Mouse (Mus musculus) neural tube, embryonic 13.5 days (tissue): Measurements from ENCODE around the gene Ugt1a8. TPM values are rescaled to one million over a fixed set of nuclear protein-coding genes. Genes with fewer than 3 reads are reported as not detected.

Source experiments
- ATAC-seq: fragments of 200-750 bp; cut with Nextera tagmentation; 2 replicates; pipeline ENCODE4 v1.8.0; 2017; ENCODE audit warnings: low read depth, mild to moderate bottlenecking, moderate TSS enrichment, moderate library complexity
- H3K27ac ChIP-seq: fragments of 300-500 bp; sonication (generic); replicated peaks from 2 replicates; pipeline ENCODE4 v1.5.1; 2015; ENCODE audit warnings: moderate library complexity, mild to moderate bottlenecking, inconsistent platforms
- H3K27me3 ChIP-seq: fragments of 300-500 bp; sonication (generic); 2 replicates; pipeline ENCODE4 v1.6.1; 2015; ENCODE audit warnings: mild to moderate bottlenecking, inconsistent platforms
- H3K36me3 ChIP-seq: fragments of 300-500 bp; sonication (generic); 2 replicates; pipeline ENCODE4 v1.6.1; 2015; ENCODE audit warnings: mild to moderate bottlenecking, inconsistent platforms
- H3K4me1 ChIP-seq: fragments of 300-500 bp; sonication (generic); replicated peaks from 2 replicates; pipeline ENCODE4 v1.6.1; 2015; ENCODE audit warnings: inconsistent platforms
- H3K4me2 ChIP-seq: fragments of 300-500 bp; sonication (generic); 2 replicates; pipeline ENCODE4 v1.6.1; 2015; ENCODE audit warnings: inconsistent platforms, mild to moderate bottlenecking, moderate library complexity
- H3K4me3 ChIP-seq: fragments of 300-500 bp; sonication (generic); 2 replicates; pipeline ENCODE4 v1.5.1; 2015; ENCODE audit warnings: mild to moderate bottlenecking, inconsistent platforms
- H3K9ac ChIP-seq: fragments of 300-500 bp; sonication (generic); 2 replicates; pipeline ENCODE4 v1.6.1; 2015; ENCODE audit warnings: moderate library complexity, mild to moderate bottlenecking, inconsistent platforms
- H3K9me3 ChIP-seq: fragments of 300-500 bp; sonication (generic); 2 replicates; pipeline ENCODE4 v1.6.1; 2016; ENCODE audit warnings: inconsistent platforms
- WGBS: fragments of 180-500 bp; shearing (Covaris S2); methylation state at CpG from one replicate; pipeline ENCODE4 v1.1.7; 2015; 5-methylcytosine and 5-hydroxymethylcytosine counted together
- polyA plus RNA-seq: library from polyadenylated mRNA; unstranded; fragments of >200 nt; fragmentation: Nextera tagmentation; extraction: Ambion mirVana; gene quantifications from 2 replicates; pipeline ENCODE4 v1.2.1, GENCODE M21; 2015

The Ugt1a8 gene
- polyA plus RNA-seq, 1 experiment from 2014 or later: not detected

DNA sequence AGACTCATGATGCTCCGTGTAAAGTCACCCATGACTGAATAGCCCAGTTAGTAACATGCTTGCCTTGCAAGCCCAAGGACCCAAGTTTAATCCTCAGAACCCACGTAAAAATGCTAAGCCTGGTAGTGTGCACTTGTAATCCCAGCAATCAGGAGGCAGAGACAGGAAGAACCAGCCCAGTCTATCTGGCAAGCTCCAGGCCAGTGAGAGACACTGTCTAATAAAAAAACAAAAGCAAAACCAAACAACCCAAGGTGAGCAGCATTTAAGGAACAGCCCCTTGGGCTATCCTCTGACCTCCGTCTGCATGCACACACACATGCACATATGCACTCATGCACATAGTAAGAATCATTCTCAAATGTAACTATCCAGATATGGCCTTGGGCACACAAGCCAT is 142.0 kb downstream of the Ugt1a8 start:
- H3K9me3 ChIP-seq: peaks cover 93% of the 10 kb centered on the region
- no peaks in the 10 kb centered on the region for H3K36me3 ChIP-seq
- no peaks in the 10 kb centered on the region for H3K4me1 ChIP-seq
- WGBS: 82% methylated on average over 3 of the region's 3 CpGs
- no peak overlapping the region for H3K4me3 ChIP-seq
- H3K27ac ChIP-seq: no peak overlapping the region
- H3K4me2 ChIP-seq: no peak overlapping the region
- H3K27me3 ChIP-seq: no peaks in the 10 kb centered on the region
- ATAC-seq: no peak
- no peak overlapping the region for H3K9ac ChIP-seq

DNA sequence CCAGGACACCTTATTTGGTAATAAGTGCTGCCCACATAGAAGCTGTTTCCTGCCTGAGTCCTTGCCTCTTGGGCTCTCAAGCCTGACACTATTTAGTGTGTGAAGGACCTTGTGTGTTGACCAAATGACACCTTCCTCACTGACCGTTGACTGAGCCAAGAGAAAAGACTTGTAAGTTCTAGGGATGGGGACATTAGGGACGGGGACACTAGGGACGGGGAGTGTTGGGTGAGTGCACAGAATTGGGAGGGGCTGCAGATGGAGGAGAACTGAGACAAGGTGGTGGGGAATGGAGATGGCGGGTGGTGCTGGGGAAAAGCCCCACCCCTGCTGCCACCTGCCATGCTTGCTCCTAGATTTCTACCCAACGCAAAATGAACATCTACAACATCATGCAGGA is 142.4 kb downstream of the Ugt1a8 start:
- WGBS: 87% methylated on average over 5 of the region's 5 CpGs
- Histone ChIP-seq H3K9ac (no peak overlapping the region), H3K4me1 (no peaks in the 10 kb centered on the region), H3K4me2 (no peak overlapping the region), H3K36me3 (no peaks in the 10 kb centered on the region), H3K9me3 (peaks cover 98% of the 10 kb centered on the region), H3K27me3 (no peaks in the 10 kb centered on the region), H3K27ac (no peak overlapping the region), H3K4me3 (no peak overlapping the region)
- ATAC-seq: no peak

DNA sequence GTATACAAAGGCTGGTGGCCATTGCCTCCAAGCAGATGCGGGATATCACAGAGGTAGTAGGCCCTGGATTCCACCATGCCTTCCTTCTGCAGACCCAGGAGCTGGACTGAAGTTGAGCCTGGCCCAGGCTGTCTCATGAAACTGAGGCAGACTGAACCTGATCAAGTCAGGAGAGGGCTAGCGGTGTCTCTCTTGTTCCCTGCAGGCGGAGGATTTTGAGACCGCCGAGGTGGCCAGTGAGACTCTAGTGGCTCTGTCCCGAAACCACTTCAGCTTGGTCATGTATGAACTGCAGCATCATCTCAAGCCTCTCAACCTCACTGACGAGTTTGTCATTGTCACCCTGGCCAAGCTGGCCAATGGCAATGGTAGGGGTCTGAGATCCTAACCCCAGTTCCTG is 142.8 kb downstream of the Ugt1a8 start:
- WGBS: 76% methylated on average over 7 of the region's 7 CpGs
- no peaks in the 10 kb centered on the region for H3K36me3 ChIP-seq
- H3K4me1 ChIP-seq: no peaks in the 10 kb centered on the region
- H3K4me3 ChIP-seq: no peak overlapping the region
- H3K27me3 ChIP-seq: no peaks in the 10 kb centered on the region
- H3K9me3 ChIP-seq: peaks cover 100% of the 10 kb centered on the region
- no peak overlapping the region for H3K9ac ChIP-seq
- ATAC-seq: no peak
- H3K4me2 ChIP-seq: no peak overlapping the region
- H3K27ac ChIP-seq: no peak overlapping the region

DNA sequence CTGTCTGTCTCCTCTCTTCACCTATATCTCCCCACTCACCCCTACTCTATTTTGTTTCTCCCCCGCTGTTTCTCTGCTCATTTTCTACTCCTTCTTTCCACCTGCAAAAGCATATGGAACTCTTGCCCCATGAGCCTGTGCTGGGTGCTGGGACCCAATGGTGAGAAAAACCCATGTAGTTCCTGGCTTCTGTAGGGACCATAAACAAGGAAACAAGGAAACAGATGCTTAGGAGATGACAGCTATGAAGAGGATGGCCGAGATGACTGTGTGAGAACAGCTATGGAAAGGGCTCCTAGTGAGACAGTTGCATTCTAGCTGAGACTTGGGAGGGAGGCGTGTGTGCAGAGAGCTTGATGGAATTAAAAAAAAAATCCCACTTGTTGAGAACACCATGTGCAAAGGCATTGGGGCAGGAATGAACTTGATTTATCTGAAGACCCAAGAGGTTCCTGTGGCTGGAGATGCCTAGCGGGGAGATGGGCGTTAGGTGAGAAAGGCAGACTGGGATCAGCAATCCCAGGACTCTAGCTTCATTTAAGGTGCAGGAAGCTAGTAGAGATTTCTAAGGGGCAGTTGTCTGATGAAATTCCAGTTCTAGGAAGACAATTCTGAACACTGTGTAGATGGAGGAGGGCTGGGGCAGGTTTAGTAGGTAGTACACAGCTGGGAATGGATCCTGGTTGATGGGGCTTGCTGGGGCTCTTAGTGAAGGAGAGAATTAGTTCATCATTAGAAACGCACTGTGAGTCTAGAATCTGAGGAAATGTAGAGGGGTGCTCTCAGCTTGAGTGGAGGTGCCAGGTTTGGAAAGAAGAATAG is 143.6 kb downstream of the Ugt1a8 start:
- H3K4me2 ChIP-seq: no peak overlapping the region
- WGBS: 78% methylated on average over 6 of the region's 6 CpGs
- H3K27me3 ChIP-seq: no peaks in the 10 kb centered on the region
- H3K36me3 ChIP-seq: no peaks in the 10 kb centered on the region
- no peak overlapping the region for H3K27ac ChIP-seq
- no peak overlapping the region for H3K9ac ChIP-seq
- no peaks in the 10 kb centered on the region for H3K4me1 ChIP-seq
- H3K4me3 ChIP-seq: no peak overlapping the region
- no peak for ATAC-seq
- H3K9me3 ChIP-seq: peaks cover 100% of the 10 kb centered on the region

DNA sequence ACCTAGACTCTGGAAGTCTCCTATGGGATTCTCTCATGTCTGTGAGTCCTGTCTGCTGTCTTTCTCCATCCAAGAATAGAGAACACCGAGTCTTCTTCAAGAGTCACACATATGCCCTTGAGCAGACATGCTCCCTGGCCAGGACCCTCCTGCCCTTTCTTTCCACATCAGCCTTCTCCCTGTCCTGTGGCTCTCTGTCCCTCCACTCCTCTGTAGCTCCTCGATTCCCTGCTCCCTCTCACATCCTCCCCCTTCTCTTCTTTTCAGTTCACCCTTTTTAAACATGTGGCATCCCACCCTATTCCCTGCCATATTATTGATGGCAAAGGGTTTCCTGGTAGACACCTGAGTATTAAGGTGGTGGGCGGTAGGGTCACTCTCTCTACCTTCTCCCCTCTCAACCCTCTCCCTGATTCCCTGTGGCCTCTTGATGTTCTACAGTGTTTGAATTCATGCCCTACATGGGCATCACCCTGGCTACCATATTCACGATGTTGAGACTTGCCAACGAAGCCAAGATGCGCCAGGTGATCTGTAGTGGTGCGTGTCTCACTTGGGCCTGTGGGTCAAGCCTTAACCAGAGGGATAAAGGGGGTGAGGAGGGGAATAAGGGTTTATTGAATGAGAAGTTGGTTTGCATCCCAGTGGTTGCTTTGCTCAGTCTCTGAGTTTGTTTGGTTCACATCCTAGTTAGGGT is 144.3 kb downstream of the Ugt1a8 start:
- H3K9me3 ChIP-seq: peaks cover 97% of the 10 kb centered on the region
- 69% methylated on average over 7 of the region's 7 CpGs for WGBS

DNA sequence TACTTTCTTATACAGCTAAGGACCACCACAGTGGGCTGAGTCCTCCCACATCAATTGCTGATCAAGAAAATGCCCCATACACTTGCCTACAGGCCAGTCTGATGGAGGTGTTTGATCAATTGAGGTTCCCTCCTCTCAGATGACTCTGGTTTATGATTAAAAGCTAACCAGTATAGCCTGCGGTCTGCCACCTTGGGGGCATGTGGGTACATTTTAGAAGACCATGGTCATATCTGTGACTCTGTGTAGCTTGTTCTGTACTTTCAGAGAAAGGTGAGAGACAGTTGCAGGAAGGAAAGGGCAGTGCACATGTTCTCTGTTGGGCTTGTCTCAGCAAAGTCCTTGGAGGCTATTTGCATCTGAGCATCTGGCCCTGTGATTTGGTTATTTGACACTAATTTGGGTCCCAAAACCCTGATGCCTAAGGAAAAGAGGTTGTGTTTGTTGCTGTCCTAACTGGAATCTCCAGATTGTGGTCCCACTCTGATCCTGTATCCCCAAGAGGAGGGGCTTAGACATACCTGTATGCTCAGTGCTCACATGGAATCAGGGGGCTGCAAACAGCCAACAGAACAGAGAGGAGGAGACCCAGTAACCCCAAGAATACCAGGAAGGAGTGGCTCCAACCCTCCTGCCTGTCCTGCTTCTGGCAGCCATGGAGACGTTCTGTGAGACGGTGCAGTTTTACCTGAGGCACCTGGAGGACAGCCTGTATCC is 145.2 kb downstream of the Ugt1a8 start:
- Histone ChIP-seq H3K4me2 (no peak overlapping the region), H3K9me3 (peaks cover 97% of the 10 kb centered on the region), H3K4me1 (no peaks in the 10 kb centered on the region), H3K27ac (no peak overlapping the region), H3K9ac (no peak overlapping the region), H3K4me3 (no peak overlapping the region), H3K27me3 (no peaks in the 10 kb centered on the region), H3K36me3 (no peaks in the 10 kb centered on the region)
- no peak for ATAC-seq
- 57% methylated on average over 3 of the region's 3 CpGs for WGBS

More for the DNA sequence above, 144.3 kb downstream of the Ugt1a8 start:
- Histone ChIP-seq H3K4me2 (no peak overlapping the region), H3K36me3 (no peaks in the 10 kb centered on the region), H3K9ac (no peak overlapping the region), H3K4me3 (no peak overlapping the region), H3K27me3 (no peaks in the 10 kb centered on the region), H3K27ac (no peak overlapping the region), H3K4me1 (no peaks in the 10 kb centered on the region)
- ATAC-seq: no peak

DNA sequence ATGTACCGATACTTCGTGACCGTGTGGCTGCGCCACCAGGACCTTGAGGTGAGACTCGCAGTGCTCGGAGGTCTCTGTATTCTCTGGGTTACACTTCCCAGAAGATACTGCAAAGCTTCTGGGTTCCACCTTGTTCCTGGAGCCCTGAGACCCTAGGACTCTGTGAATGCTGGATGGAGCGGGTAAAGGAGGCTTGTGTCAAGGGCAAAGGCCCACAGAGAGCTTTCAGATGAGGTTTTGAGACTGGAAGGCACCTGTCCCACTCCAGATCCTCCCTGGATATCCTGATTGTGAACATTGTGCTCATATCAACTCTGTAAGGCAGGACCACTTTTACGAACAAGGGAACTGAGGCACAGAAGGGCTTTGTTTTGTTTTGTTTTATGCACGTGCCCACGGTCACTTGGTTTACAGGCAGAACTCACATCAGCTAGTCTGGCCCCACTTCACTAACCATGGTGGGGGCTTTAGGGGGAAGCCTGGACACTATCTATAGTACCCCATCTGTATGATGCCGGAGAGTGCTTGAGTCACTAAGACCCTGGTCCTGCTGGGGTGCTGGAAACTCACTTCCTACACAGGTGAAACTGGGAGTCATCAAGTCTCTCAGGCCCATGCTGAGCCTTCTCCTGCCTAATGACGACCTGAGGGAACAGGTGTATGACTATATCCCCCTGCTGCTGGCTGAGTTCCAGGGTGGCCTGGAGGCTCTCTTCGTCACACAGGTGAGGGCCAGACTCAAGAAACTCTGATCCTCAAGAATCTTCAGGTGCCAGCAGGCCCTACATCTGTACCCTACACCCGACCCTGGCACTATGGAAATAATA is 146.0 kb downstream of the Ugt1a8 start:
- no peak overlapping the region for H3K9ac ChIP-seq
- no peak overlapping the region for H3K4me2 ChIP-seq
- H3K4me3 ChIP-seq: no peak overlapping the region
- no peaks in the 10 kb centered on the region for H3K36me3 ChIP-seq
- WGBS: 69% methylated on average over 14 of the region's 14 CpGs
- no peaks in the 10 kb centered on the region for H3K4me1 ChIP-seq
- H3K27me3 ChIP-seq: no peaks in the 10 kb centered on the region
- peaks cover 97% of the 10 kb centered on the region for H3K9me3 ChIP-seq
- H3K27ac ChIP-seq: no peak overlapping the region
- no peak for ATAC-seq

DNA sequence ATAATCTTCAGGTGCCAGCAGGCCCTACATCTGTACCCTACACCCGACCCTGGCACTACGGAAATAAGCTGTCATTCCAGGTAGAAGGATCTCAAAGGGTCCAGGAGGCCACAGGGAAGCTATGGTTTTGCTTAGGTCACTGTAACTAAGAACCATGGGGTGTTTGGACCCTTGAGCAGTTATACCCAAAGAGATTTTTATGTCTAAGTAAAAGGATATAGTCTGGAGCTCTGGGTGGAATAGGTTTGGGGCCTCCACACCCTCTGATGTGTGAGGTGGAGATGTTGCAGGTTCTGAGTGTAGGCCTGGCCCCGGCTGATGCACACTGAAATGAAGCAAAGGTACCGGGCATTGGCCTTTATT is 146.6 kb downstream of the Ugt1a8 start:
- no peaks in the 10 kb centered on the region for H3K27me3 ChIP-seq
- no peak for ATAC-seq
- H3K9me3 ChIP-seq: peaks cover 97% of the 10 kb centered on the region
- no peak overlapping the region for H3K4me2 ChIP-seq
- no peak overlapping the region for H3K27ac ChIP-seq
- no peaks in the 10 kb centered on the region for H3K4me1 ChIP-seq
- 68% methylated on average over 4 of the region's 4 CpGs for WGBS
- no peak overlapping the region for H3K4me3 ChIP-seq
- no peak overlapping the region for H3K9ac ChIP-seq
- no peaks in the 10 kb centered on the region for H3K36me3 ChIP-seq

DNA sequence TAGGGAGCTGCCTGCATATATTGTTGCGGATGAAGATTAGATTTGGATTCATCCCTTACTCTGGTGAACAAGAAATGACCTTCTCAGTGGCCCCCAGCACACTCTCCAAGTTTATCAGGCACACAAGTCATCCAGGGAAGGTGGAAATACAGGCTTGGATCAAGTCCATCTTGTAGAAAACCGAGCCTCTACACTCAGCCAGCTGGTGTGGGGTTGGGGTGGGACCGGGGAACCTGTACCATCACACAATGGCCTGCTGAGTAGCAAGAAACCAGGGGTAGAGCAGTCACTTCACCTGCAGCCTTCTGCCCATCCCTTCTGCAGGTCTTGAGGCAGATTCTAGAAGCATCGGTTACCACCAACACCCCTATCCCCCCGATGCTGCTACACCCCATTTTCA is 147.0 kb downstream of the Ugt1a8 start:
- no peak overlapping the region for H3K27ac ChIP-seq
- no peaks in the 10 kb centered on the region for H3K36me3 ChIP-seq
- H3K4me2 ChIP-seq: no peak overlapping the region
- H3K9ac ChIP-seq: no peak overlapping the region
- H3K9me3 ChIP-seq: peaks cover 97% of the 10 kb centered on the region
- H3K27me3 ChIP-seq: no peaks in the 10 kb centered on the region
- no peaks in the 10 kb centered on the region for H3K4me1 ChIP-seq
- 45% methylated on average over 5 of the region's 5 CpGs for WGBS
- ATAC-seq: no peak
- H3K4me3 ChIP-seq: no peak overlapping the region

DNA sequence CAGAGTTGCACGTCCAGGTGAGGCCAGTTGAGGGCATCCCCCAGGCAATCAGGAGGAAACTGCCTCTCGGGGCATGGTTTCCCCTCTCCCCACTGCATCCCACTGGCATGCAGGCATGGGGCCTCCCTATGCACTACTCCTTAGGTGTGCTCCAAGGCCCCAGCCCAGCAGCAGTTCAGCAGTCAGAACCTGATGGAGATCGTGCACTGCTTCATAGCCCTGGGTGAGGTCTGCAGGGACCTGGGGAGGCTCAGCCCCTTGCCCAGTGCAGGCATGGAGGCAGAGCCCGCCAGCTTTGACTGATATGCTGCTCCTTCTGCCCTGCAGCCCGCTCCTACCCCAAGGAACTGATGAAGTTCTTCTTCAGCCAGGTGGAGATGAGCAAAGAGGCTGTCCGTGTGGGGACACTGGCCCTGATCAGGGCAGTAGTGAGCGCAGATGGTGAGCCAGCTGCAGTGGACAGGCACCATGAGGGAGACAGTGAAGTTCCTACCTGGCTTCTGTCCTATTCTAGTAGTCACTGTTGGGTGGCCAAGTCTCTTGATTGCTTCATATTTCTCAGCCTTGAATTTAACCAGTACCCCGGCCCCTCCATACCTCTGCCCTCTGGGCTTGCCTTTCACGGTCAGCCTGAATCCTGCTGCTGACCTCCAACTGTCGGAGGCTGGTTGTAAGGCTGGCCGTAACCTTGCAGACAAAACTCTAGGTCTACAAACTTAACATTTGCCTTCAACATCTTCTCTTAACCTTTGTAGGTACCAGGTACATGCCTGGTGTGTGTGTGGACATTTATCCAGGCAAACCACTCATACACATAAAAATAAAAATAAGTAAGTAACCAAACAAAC is 147.7 kb downstream of the Ugt1a8 start:
- H3K27ac ChIP-seq: no peak overlapping the region

DNA sequence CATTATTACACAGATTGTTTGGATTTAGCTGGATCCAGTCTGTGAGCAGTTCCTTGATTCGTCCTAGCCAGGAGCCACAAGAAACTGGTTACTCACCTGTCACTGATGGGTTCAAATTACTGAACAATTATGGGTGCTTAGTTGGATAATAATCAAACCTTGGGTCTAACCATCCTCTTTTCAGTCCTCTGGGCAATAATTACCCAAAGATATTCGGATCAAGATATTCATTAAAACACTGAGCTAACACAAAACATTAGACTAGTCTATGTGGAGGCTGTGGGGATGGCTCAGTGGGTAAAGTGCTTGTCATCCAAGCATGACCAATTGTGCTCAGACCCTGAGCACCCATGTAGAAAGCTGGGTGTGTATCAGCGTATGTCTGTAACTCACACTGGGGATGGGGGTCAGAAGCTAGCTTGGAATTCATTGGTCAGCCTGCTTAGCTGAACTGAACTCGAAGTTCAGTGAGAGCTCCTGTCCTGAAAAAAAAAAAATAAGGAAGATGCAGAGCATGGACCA is 148.3 kb downstream of the Ugt1a8 start:
- peaks cover 97% of the 10 kb centered on the region for H3K9me3 ChIP-seq
- H3K27me3 ChIP-seq: no peaks in the 10 kb centered on the region
- no peak overlapping the region for H3K9ac ChIP-seq
- no peak overlapping the region for H3K27ac ChIP-seq
- no peaks in the 10 kb centered on the region for H3K36me3 ChIP-seq
- ATAC-seq: no peak
- H3K4me2 ChIP-seq: no peak overlapping the region
- H3K4me3 ChIP-seq: no peak overlapping the region
- WGBS: 64% methylated on average over 4 of the region's 4 CpGs
- H3K4me1 ChIP-seq: no peaks in the 10 kb centered on the region

More for the DNA sequence above, 147.7 kb downstream of the Ugt1a8 start:
- Histone ChIP-seq H3K27me3 (no peaks in the 10 kb centered on the region), H3K36me3 (no peaks in the 10 kb centered on the region), H3K4me1 (no peaks in the 10 kb centered on the region), H3K9me3 (peaks cover 97% of the 10 kb centered on the region), H3K4me2 (no peak overlapping the region), H3K9ac (no peak overlapping the region), H3K4me3 (no peak overlapping the region)
- ATAC-seq: no peak
- WGBS: 66% methylated on average over 11 of the region's 11 CpGs
